Comparison of ENCODE assay signal across 8 mouse cellular contexts in the genomic region with DNA sequence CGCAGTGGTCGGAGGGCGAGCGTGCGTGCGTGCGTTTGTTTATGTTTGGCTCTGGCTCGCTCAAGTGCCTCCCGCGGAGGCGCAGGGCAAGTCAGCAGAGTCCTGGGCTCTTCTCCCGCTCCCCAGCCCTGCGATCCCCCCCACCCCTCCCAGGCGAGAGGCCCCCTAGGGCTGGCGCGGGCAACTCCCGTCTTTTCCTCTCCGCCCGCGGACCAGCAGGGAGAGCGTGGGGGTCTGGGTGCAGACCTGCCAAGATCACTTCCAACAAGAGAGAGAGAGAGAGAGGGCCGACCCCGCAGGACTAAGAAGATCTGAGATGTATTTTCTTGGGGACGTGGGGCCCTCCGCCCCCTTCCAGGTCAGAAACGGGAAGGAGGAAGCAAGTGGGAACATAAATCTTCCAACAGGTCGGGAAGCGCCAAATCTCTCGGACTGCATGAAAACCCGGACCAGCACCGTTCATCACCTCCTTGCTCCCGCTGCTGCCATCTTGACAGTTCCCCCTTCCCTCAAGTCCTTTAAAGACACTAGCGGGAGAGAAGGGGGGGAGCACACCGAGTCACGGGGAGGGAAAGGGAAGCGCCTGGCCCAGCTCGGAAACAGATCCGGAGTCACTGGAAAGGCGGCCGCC. TPM values are rescaled to one million over a fixed set of nuclear protein-coding genes. Genes with fewer than 3 reads are reported as not detected.
DNase-seq lines count a peak whose midpoint lies in the region; ATAC-seq and TF ChIP-seq lines count a peak whose summit lies in the region.

No protein-coding gene starts in this region.

- ATAC-seq in G1E (ENCODE audit: extremely low read depth, insufficient number of reproducible peaks, low FRiP score, poor library complexity, severe bottlenecking): no peak
- peak; percentile 2; the same call in 1 of the 2 replicates for ATAC-seq in intestine, embryonic 14.5 days (replicated peaks; ENCODE audit: low FRiP score, low TSS enrichment, low read depth)

- under 1% methylated on average over 33 of the region's 40 CpGs for WGBS in intestine, embryonic 14.5 days
- WGBS in midbrain, embryonic 10.5 days: 0% methylated on average over 40 of the region's 40 CpGs

- H3K27ac ChIP-seq in intestine, embryonic 14.5 days (ENCODE audit: low read depth): peak overlapping the region; percentile 99
- H3K27ac ChIP-seq in midbrain, embryonic 10.5 days (replicated peaks): peak overlapping the region; percentile 95

- peak overlapping the region; percentile 84 for H3K9ac ChIP-seq in intestine, embryonic 14.5 days (ENCODE audit: low read length)

- DNase-seq in layer of hippocampus, postnatal 25 days (ENCODE audit: extremely low spot score in 1 of 2, low spot score in 1 of 2): peak; percentile 27
- DNase-seq in layer of hippocampus, adult 18-20 months (ENCODE audit: low spot score in 2 of 2): no peak
- peak; percentile 63 for DNase-seq in G1E (ENCODE audit: low spot score)
- peak; percentile 68 for DNase-seq in embryo, embryonic 9.5 days (ENCODE audit: extremely low spot score)
- peak; percentile 92 for DNase-seq in intestine, embryonic 14.5 days (ENCODE audit: low spot score)
- DNase-seq in midbrain, embryonic 10.5 days (ENCODE audit: low spot score): no peak
- peak; percentile 84 for DNase-seq in yolk sac, embryonic 10.5 days (ENCODE audit: low spot score)
- DNase-seq in layer of hippocampus, adult 9-10 months (ENCODE audit: low spot score): no peak

- peaks cover 55% of the 10 kb centered on the region for H3K4me1 ChIP-seq in G1E (ENCODE audit: insufficient read depth, low read depth, low read length)
- peaks cover 33% of the 10 kb centered on the region for H3K4me1 ChIP-seq in intestine, embryonic 14.5 days (replicated peaks; ENCODE audit: control insufficient read depth, insufficient read depth, low read length)
- H3K4me1 ChIP-seq in midbrain, embryonic 10.5 days: peaks cover 54% of the 10 kb centered on the region

- no peak for TF ChIP-seq CTCF in G1E (IDR thresholded peaks at IDR 0.05; ENCODE audit: low read depth, low read length)

- H3K4me3 ChIP-seq in G1E (ENCODE audit: low read depth, low read length): peak overlapping the region; percentile 89
- H3K4me3 ChIP-seq in intestine, embryonic 14.5 days (ENCODE audit: low read depth, low read length): peak overlapping the region; percentile 93
- H3K4me3 ChIP-seq in midbrain, embryonic 10.5 days: peak overlapping the region; percentile 91

- no peaks in the 10 kb centered on the region for H3K27me3 ChIP-seq in G1E (ENCODE audit: insufficient read depth, low read length)
- H3K27me3 ChIP-seq in intestine, embryonic 14.5 days (replicated peaks; ENCODE audit: control insufficient read depth, insufficient read depth, low read length): no peaks in the 10 kb centered on the region
- H3K27me3 ChIP-seq in midbrain, embryonic 10.5 days (ENCODE audit: low read depth, poor library complexity, severe bottlenecking): peaks cover 56% of the 10 kb centered on the region

- peaks cover under 1% of the 10 kb centered on the region; the same call in 1 of the 2 replicates for H3K9me3 ChIP-seq in G1E (replicated peaks)
- no peaks in the 10 kb centered on the region for H3K9me3 ChIP-seq in intestine, embryonic 14.5 days (ENCODE audit: control insufficient read depth, low read length)
- H3K9me3 ChIP-seq in midbrain, embryonic 10.5 days (replicated peaks): no peaks in the 10 kb centered on the region

- peaks cover 36% of the 10 kb centered on the region for H3K36me3 ChIP-seq in G1E (replicated peaks)
- H3K36me3 ChIP-seq in intestine, embryonic 14.5 days (ENCODE audit: control insufficient read depth, insufficient read depth, low read length): peaks cover 9% of the 10 kb centered on the region; the same call in 1 of the 2 replicates
- no peaks in the 10 kb centered on the region for H3K36me3 ChIP-seq in midbrain, embryonic 10.5 days

- peak overlapping the region; percentile 96 for H3K4me2 ChIP-seq in intestine, embryonic 14.5 days (ENCODE audit: low read length)

RNA-seq across cellular contexts. Expression of gene Foxo3, which starts 0.6 kb away (rescaled TPM):
- total RNA-seq in layer of hippocampus, postnatal 25 days (2021): 10 to 100 TPM; 39.5 to 46.7 TPM
- 10 to 100 TPM; 51.2 to 55.5 TPM for total RNA-seq in layer of hippocampus, adult 18-20 months (2021)
- total RNA-seq in G1E (2014; fragmentation: Nextera tagmentation) (67.1 and 98.4 TPM in 2 replicates), G1E (2017) (39.3 and 45.5 TPM in 2 replicates)
- polyA plus RNA-seq in G1E (2012): 59.2 and 67.0 TPM in 2 replicates
- 9.5 and 9.9 TPM in 2 replicates for polyA plus RNA-seq in intestine, embryonic 14.5 days (2014; fragmentation: Nextera tagmentation; extraction: Ambion mirVana)
- polyA plus RNA-seq in midbrain, embryonic 10.5 days (2016; fragmentation: Nextera tagmentation; extraction: Ambion mirVana): 2.4 TPM in 2 replicates

Comparison
In these comparisons a context has a peak if more than half of its experiments do, and no peak if none do; other contexts are left out.
1. DNase-seq: peak in layer of hippocampus, postnatal 25 days (2 of 2), G1E (single experiment), embryo, embryonic 9.5 days (single experiment), intestine, embryonic 14.5 days (single experiment) and yolk sac, embryonic 10.5 days (single experiment); none in layer of hippocampus, adult 18-20 months (0 of 2), midbrain, embryonic 10.5 days (single experiment) and layer of hippocampus, adult 9-10 months (single experiment).
2. Peak in every context shown above with its lines, with median percentiles within 50 percentile points of each other: H3K4me3 ChIP-seq.